Mouse (Mus musculus) heart, adult 11 months (tissue): ENCODE measurements at regions not wholly inside any gene's neighbourhood (a gene's known extent, or its start where the extent isn't known, plus 50 kb on each side); places are given as distances from the start of the nearest gene placed in this dataset.

ENCODE experiments used
- DNase-seq: peaks from one replicate; pipeline ENCODE4 v3.0.0; 2022

DNA sequence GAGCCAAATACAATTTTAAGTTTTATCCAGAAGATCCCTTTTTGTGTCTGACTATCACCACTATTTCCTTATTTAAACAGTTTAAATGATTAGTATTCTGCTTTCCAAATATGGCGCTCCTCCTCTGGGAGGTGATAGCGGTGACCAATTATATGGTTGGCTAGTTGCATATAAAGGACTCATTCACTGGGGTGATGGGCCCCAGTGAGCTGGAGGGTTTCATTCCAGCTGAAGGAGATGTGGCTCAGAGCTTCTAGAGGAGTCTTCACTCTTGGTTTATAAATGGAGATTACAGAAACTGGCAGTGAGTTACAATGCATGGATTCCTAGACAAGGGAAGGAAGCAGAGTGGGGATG, 50.7 kb upstream of the Gm7361 start:
- DNase-seq, result peak; percentile 66

DNA sequence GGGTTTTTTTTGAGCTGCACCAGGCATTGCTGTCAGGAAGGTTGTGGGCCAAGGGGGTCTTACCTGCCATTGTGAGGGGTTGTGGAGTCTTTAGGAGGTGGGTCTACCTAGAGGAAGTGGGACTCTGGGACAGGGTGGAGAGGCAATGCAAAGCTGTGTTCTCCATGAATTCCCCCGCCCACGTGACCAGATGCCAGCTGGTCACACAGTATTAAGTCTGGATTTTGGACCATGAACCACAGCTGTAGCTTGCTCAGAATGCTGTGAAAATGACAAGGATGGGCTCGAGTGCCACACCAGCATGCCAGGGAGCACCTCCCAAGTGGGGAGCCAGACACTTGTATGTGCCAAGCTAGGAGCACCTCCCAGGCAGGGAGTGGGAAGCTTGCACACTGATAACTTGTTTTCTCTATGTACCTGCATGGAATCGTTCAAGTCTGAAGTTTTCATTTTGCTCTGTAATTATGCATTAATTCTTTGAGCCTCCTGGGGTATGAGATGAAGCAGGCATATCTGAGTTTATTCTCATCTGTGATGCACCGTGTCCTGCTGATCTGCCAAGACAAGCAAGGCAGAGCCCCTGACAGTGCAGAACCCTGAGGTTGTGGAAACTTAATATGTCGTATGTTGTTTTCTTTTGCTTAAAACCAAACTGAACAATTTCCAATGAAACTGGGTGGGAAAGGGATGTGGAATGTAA, 51.3 kb upstream of the Gm7361 start:
- peak; percentile 49 for DNase-seq

DNA sequence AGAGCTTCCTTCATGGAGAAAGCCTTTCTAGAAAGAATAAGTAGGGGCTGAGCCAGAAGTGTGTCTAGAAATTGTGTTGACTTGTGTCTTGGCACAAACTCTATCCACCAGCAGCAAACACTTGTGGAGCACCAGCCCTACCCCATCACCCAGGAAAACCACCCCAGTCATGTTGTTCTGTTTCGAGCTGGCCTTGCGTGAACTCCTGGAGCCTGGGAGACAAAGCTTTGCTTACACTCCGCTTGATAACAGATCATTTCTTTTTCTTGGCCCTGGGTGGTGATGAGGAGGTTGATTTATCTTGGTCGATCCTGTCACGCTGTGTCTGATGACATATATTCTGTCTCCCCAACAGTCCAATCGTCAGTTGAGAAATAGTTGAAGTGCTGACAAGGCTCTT, 55.0 kb upstream of the Gm7361 start:
- DNase-seq, result peak; percentile 53

DNA sequence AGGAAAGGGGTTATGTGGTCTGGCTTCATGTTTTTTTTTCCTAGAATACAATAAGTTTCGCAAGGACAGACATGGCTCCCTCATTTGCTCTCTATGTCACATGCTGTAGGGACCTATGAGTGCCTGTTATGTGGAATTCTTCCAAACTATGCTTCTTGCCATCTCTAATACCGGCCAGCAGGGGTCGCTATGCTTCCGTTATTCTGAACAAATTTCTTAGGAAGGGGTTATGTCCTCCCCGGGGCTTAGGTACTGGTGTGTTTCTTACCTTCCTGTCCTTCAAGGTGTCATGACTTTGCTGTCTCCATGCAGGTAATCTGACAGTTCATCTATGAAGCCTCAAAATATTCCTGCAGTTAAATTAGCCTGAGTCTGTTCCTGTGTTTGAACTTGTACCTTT, 68.1 kb upstream of the Gm7361 start:
- peak; percentile 45 for DNase-seq

- DNase-seq, result peak; percentile 63
These were observed 66.0 kb upstream of the Gm10220 start for GRCm38 (mm10) chr5:26187212-26187611.

DNA sequence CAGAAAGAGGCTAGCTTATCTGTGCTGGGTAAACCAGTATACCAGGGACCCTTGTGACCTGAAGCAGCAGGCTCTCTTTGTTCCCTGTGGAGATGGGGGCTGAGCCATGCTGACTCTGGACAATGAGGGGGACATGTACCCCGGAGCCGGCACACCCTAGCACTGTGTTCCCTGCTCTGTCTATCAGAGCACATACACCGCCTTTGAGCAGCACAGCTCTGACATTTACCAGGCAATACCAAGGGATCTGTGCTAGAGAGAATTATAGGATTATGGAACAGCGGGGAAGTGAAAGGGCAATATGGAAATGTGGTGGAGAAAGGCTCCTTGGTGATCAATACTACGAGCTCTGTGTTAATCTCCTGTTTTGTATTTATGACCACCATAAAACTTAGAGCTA, 64.2 kb upstream of the Gm10220 start:
- DNase-seq, result peak; percentile 64

DNA sequence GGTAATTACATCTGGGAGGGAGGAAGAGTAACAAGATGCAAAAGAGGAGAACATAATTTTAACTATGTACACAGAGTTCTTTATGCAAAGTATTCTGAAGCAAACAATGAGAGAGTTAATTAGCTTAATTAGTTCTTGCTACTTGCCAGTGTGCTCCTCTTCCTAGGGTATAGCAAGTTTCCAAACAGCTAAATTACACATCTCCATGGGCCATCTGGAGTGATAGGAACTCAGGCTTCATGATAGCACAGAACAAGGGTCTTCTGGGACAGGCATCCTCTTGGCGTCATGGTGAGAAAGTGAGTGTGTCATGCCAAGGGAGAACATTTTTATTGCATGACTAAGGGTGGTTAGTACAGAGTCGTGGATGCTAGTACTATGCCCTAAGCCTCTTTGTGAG, 54.8 kb upstream of the Gm10220 start:
- peak; percentile 39 for DNase-seq

DNA sequence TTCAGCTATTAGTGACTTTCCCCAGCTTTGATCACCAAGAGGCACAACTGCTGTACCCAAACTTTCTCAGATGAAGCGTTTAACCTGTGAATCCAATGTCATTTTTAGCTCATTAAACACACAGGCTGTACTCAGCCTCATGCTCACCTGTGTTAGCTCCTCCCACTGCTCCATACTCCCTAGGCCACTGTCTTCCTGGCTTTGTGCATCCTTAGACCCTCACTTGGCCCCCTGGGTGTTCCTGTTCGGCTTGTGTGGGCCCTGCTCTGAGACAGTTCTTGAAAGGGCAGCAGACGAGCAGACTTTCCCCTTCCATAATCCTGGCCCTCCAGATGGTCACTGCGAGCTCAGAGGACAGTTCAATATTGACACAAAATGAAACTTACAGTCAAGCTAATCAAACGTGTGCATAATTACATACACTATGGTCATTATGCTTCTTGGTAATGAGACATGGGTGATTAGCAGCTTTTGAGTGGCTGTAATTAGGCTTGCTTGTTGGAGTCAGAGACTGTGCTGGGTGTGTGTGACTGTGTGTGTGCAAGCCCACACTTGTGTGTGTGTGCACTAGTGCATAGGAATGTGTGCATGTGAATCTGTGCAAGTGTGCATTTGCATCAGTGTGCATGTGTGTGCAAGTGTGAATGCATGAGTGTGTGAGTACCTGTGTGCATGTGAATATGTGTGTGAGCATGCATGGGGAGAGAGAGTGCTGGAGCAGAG, 50.6 kb upstream of the Gm10220 start:
- peak; percentile 43 for DNase-seq

- no peak for DNase-seq
These were observed 49.7 kb upstream of the Gm10220 start for GRCm38 (mm10) chr5:26170717-26171500.
